Mouse (Mus musculus) limb, embryonic 11.5 days (tissue): Measurements from ENCODE around the gene Paqr3. TPM values are rescaled to one million over a fixed set of nuclear protein-coding genes. Genes with fewer than 3 reads are reported as not detected.
A peak's percentile ranks its signal among the peaks of the same experiment; 100 is the strongest.

Experiments
- ATAC-seq: fragments of 200-750 bp; cut with Nextera tagmentation; 2 replicates; pipeline ENCODE4 v1.8.0; 2017; ENCODE audit warnings: low read depth; ENCODE audit not compliant: insufficient number of reproducible peaks, low FRiP score, low TSS enrichment
- DNase-seq: peaks from one replicate; pipeline ENCODE4 v3.0.0-alpha.2; 2015; ENCODE audit warnings: low spot score
- H3K27ac ChIP-seq: fragments of 300-500 bp; sonication (generic); replicated peaks from 2 replicates; pipeline ENCODE4 v1.5.1; 2014; ENCODE audit warnings: low read depth, mild to moderate bottlenecking, low read length
- H3K27me3 ChIP-seq: fragments of 300-500 bp; sonication (generic); 2 replicates; pipeline ENCODE4 v1.6.1; 2014; ENCODE audit warnings: mild to moderate bottlenecking, low read length, mixed read lengths; ENCODE audit not compliant: control insufficient read depth, insufficient read depth
- H3K36me3 ChIP-seq: fragments of 300-500 bp; sonication (generic); 2 replicates; pipeline ENCODE4 v1.6.1; 2014; ENCODE audit warnings: mild to moderate bottlenecking, low read length, moderate library complexity, mixed read lengths; ENCODE audit not compliant: control insufficient read depth, insufficient read depth
- H3K4me1 ChIP-seq: fragments of 300-500 bp; sonication (generic); 2 replicates; pipeline ENCODE4 v1.6.1; 2014; ENCODE audit warnings: low read length, mixed read lengths; ENCODE audit not compliant: control insufficient read depth, insufficient read depth
- H3K4me2 ChIP-seq: fragments of 300-500 bp; sonication (generic); 2 replicates; pipeline ENCODE4 v1.6.1; 2014; ENCODE audit warnings: low read depth, mild to moderate bottlenecking, moderate library complexity; ENCODE audit not compliant: severe bottlenecking
- H3K4me3 ChIP-seq: fragments of 300-500 bp; sonication (generic); 2 replicates; pipeline ENCODE4 v1.5.1; 2014; ENCODE audit warnings: low read depth, low read length
- H3K9ac ChIP-seq: fragments of 300-500 bp; sonication (generic); 2 replicates; pipeline ENCODE4 v1.6.1; 2014; ENCODE audit warnings: mild to moderate bottlenecking, low read length
- H3K9me3 ChIP-seq: fragments of 300-500 bp; sonication (generic); 2 replicates; pipeline ENCODE4 v1.6.1; 2016; ENCODE audit warnings: low read length; ENCODE audit not compliant: control insufficient read depth
- WGBS: fragments of 180-500 bp; shearing (Covaris S2); extraction: QIAGEN DNeasy Blood & Tissue Kit; methylation state at CpG from one replicate; pipeline ENCODE4 v1.1.7; 2014; 5-methylcytosine and 5-hydroxymethylcytosine counted together
- polyA plus RNA-seq: library from polyadenylated mRNA; unstranded; fragments of >200 nt; fragmentation: Nextera tagmentation; extraction: Ambion mirVana; gene quantifications from 2 replicates; pipeline ENCODE4 v1.2.1, GENCODE M21; 2014

Paqr3 gene
- polyA plus RNA-seq: 8.6 and 10.3 TPM in 2 replicates

GRCm38 (mm10) chr5:97111207-97111910 is at the start of gene Paqr3:
Paqr3 (minus strand) TSS chr5:97111596.
- H3K9ac ChIP-seq: peak within 1 kb of the TSS; percentile 71
- H3K4me3 ChIP-seq: peak within 1 kb of the TSS; percentile 65
- H3K27ac ChIP-seq: no peak within 1 kb of the TSS
- under 1% methylated on average over 56 of the region's 62 CpGs for WGBS
- peak within 1 kb of the TSS; percentile 79 for H3K4me2 ChIP-seq
- H3K4me1 ChIP-seq: peaks cover 6% of the 10 kb centered on the region
- DNase-seq (peak; percentile 98), ATAC-seq (peak; percentile 100)
- no peaks in the 10 kb centered on the region for H3K27me3 ChIP-seq
- H3K9me3 ChIP-seq: no peaks in the 10 kb centered on the region
- H3K36me3 ChIP-seq: no peaks in the 10 kb centered on the region

- H3K4me3 ChIP-seq: no peak overlapping the region
- no peaks in the 10 kb centered on the region for H3K9me3 ChIP-seq
- no peak overlapping the region for H3K9ac ChIP-seq
- 59% methylated on average over 1 of the region's 1 CpGs for WGBS
- ATAC-seq: no peak
- H3K27me3 ChIP-seq: no peaks in the 10 kb centered on the region
- no peaks in the 10 kb centered on the region for H3K36me3 ChIP-seq
- H3K27ac ChIP-seq: no peak overlapping the region
- H3K4me2 ChIP-seq: no peak overlapping the region
- DNase-seq: no peak
- H3K4me1 ChIP-seq: no peaks in the 10 kb centered on the region
These were observed 43.3 kb upstream of the Paqr3 start for GRCm38 (mm10) chr5:97154688-97155087.

GRCm38 (mm10) chr5:97135331-97135730 is 23.9 kb upstream of the Paqr3 start:
- ATAC-seq (no peak), DNase-seq (no peak)
- no peak overlapping the region for H3K27ac ChIP-seq
- H3K4me2 ChIP-seq: no peak overlapping the region
- no peak overlapping the region for H3K4me3 ChIP-seq
- WGBS: 90% methylated on average over 2 of the region's 2 CpGs
- H3K36me3 ChIP-seq: no peaks in the 10 kb centered on the region
- H3K9me3 ChIP-seq: no peaks in the 10 kb centered on the region
- H3K27me3 ChIP-seq: no peaks in the 10 kb centered on the region
- H3K4me1 ChIP-seq: no peaks in the 10 kb centered on the region
- no peak overlapping the region for H3K9ac ChIP-seq

GRCm38 (mm10) chr5:97129589-97129988 is 18.2 kb upstream of the Paqr3 start:
- Histone ChIP-seq H3K27me3 (no peaks in the 10 kb centered on the region), H3K9ac (no peak overlapping the region), H3K36me3 (no peaks in the 10 kb centered on the region), H3K4me3 (no peak overlapping the region), H3K27ac (no peak overlapping the region), H3K9me3 (no peaks in the 10 kb centered on the region), H3K4me2 (no peak overlapping the region), H3K4me1 (no peaks in the 10 kb centered on the region)
- DNase-seq: no peak
- WGBS: 88% methylated on average over 2 of the region's 2 CpGs
- ATAC-seq: no peak

GRCm38 (mm10) chr5:97128242-97129226 is 17.1 kb upstream of the Paqr3 start:
- Histone ChIP-seq H3K4me3 (no peak overlapping the region), H3K9me3 (no peaks in the 10 kb centered on the region), H3K27ac (no peak overlapping the region), H3K36me3 (no peaks in the 10 kb centered on the region), H3K4me1 (no peaks in the 10 kb centered on the region), H3K27me3 (no peaks in the 10 kb centered on the region), H3K4me2 (no peak overlapping the region), H3K9ac (no peak overlapping the region)
- ATAC-seq: no peak
- DNase-seq: peak; percentile 67
- WGBS: 53% methylated on average over 21 of the region's 21 CpGs

GRCm38 (mm10) chr5:97127284-97127683 is 15.9 kb upstream of the Paqr3 start:
- no peaks in the 10 kb centered on the region for H3K4me1 ChIP-seq
- H3K36me3 ChIP-seq: no peaks in the 10 kb centered on the region
- ATAC-seq: no peak
- H3K4me2 ChIP-seq: no peak overlapping the region
- H3K27ac ChIP-seq: no peak overlapping the region
- no peak overlapping the region for H3K9ac ChIP-seq
- no peaks in the 10 kb centered on the region for H3K9me3 ChIP-seq
- H3K27me3 ChIP-seq: no peaks in the 10 kb centered on the region
- no peak overlapping the region for H3K4me3 ChIP-seq
- no peak for DNase-seq
- 87% methylated on average over 6 of the region's 6 CpGs for WGBS

- 19% methylated on average over 4 of the region's 4 CpGs for WGBS
- DNase-seq: peak; percentile 67
- ATAC-seq: 0 out of 2 replicates have a peak, but pooled peaks have one; percentile 70
These were observed 14.6 kb upstream of the Paqr3 start for GRCm38 (mm10) chr5:97126005-97126404.

GRCm38 (mm10) chr5:97125459-97125970 is 14.1 kb upstream of the Paqr3 start:
- Histone ChIP-seq H3K27ac (no peak overlapping the region), H3K4me2 (no peak overlapping the region), H3K9me3 (no peaks in the 10 kb centered on the region), H3K9ac (no peak overlapping the region), H3K4me1 (no peaks in the 10 kb centered on the region), H3K27me3 (no peaks in the 10 kb centered on the region), H3K36me3 (no peaks in the 10 kb centered on the region), H3K4me3 (no peak overlapping the region)
- 72% methylated on average over 10 of the region's 10 CpGs for WGBS
- ATAC-seq (0 out of 2 replicates have a peak, but pooled peaks have one; percentile 54), DNase-seq (no peak)

More at GRCm38 (mm10) chr5:97126005-97126404, 14.6 kb upstream of the Paqr3 start:
- no peaks in the 10 kb centered on the region for H3K27me3 ChIP-seq
- no peaks in the 10 kb centered on the region for H3K4me1 ChIP-seq
- no peak overlapping the region for H3K4me3 ChIP-seq
- H3K9me3 ChIP-seq: no peaks in the 10 kb centered on the region
- H3K36me3 ChIP-seq: no peaks in the 10 kb centered on the region
- no peak overlapping the region for H3K9ac ChIP-seq
- H3K27ac ChIP-seq: no peak overlapping the region
- H3K4me2 ChIP-seq: no peak overlapping the region
